Mouse (Mus musculus) stomach, postnatal 0 days (tissue): ENCODE measurements around the gene Tmc4.

Experiments
- CTCF ChIP-seq: IDR thresholded peaks from 2 replicates; pipeline ENCODE4 v1.5.1; 2016; ENCODE audit warnings: antibody characterized with exemption, low read depth, mild to moderate bottlenecking, moderate library complexity
- EP300 ChIP-seq: optimal IDR thresholded peaks from 2 replicates; pipeline ENCODE3; 2016; ENCODE audit warnings: antibody characterized with exemption

- TF ChIP-seq CTCF (no peak), EP300 (no peak)
These were observed 27.1 kb upstream of the Tmc4 start for GRCm38 (mm10) chr7:3704475-3704874.
